Mouse (Mus musculus): ENCODE measurements at regions not wholly inside any gene's neighbourhood (a gene's known extent, or its start where the extent isn't known, plus 50 kb on each side); places are given as distances from the start of the nearest gene placed in this dataset.

- peak; percentile 21 for ATAC-seq (replicated peaks; ENCODE audit: poor library complexity, severe bottlenecking)
Observed at GRCm38 (mm10) chr3:115815168-115815567, 72.5 kb upstream of the Dph5 start.

GRCm38 (mm10) chr3:115815571-115816156 lies 72.0 kb upstream of the Dph5 start:
- peak; percentile 64 for ATAC-seq (replicated peaks; ENCODE audit: poor library complexity, severe bottlenecking)

- no peak for ATAC-seq (replicated peaks; ENCODE audit: poor library complexity, severe bottlenecking)
Observed at GRCm38 (mm10) chr3:115816328-115817160, 71.1 kb upstream of the Dph5 start.

- ATAC-seq (replicated peaks; ENCODE audit: poor library complexity, severe bottlenecking), result no peak
Observed at GRCm38 (mm10) chr3:115817771-115818170, 69.9 kb upstream of the Dph5 start.

- ATAC-seq (replicated peaks; ENCODE audit: poor library complexity, severe bottlenecking), result peak; percentile 63
Observed at GRCm38 (mm10) chr3:115818734-115819133, 68.9 kb upstream of the Dph5 start.

GRCm38 (mm10) chr3:115819401-115820138 lies 68.1 kb upstream of the Dph5 start:
- 0 out of 2 replicates have a peak, but pooled peaks have one; percentile 8 for ATAC-seq (replicated peaks; ENCODE audit: poor library complexity, severe bottlenecking)

- ATAC-seq (replicated peaks; ENCODE audit: poor library complexity, severe bottlenecking), result no peak
Observed at GRCm38 (mm10) chr3:115820139-115820481, 67.5 kb upstream of the Dph5 start.

- ATAC-seq (replicated peaks; ENCODE audit: poor library complexity, severe bottlenecking), result no peak
Observed at GRCm38 (mm10) chr3:115821627-115822026, 66.0 kb upstream of the Dph5 start.

- no peak for ATAC-seq (replicated peaks; ENCODE audit: poor library complexity, severe bottlenecking)
Observed at GRCm38 (mm10) chr3:115822491-115822890, 65.1 kb upstream of the Dph5 start.

GRCm38 (mm10) chr3:115823741-115824140 lies 63.9 kb upstream of the Dph5 start:
- ATAC-seq (replicated peaks; ENCODE audit: poor library complexity, severe bottlenecking), result no peak

- ATAC-seq (replicated peaks; ENCODE audit: poor library complexity, severe bottlenecking), result no peak
Observed at GRCm38 (mm10) chr3:115824792-115825191, 62.8 kb upstream of the Dph5 start.

GRCm38 (mm10) chr3:115835381-115835780 lies 52.3 kb upstream of the Dph5 start:
- ATAC-seq (replicated peaks; ENCODE audit: poor library complexity, severe bottlenecking), result no peak

GRCm38 (mm10) chr3:115837617-115838216 lies 49.9 kb upstream of the Dph5 start:
- no peak for ATAC-seq (replicated peaks; ENCODE audit: poor library complexity, severe bottlenecking)

All from granulocyte monocyte progenitor cell, adult 5-6 weeks (primary cell).